In the genomic region with DNA sequence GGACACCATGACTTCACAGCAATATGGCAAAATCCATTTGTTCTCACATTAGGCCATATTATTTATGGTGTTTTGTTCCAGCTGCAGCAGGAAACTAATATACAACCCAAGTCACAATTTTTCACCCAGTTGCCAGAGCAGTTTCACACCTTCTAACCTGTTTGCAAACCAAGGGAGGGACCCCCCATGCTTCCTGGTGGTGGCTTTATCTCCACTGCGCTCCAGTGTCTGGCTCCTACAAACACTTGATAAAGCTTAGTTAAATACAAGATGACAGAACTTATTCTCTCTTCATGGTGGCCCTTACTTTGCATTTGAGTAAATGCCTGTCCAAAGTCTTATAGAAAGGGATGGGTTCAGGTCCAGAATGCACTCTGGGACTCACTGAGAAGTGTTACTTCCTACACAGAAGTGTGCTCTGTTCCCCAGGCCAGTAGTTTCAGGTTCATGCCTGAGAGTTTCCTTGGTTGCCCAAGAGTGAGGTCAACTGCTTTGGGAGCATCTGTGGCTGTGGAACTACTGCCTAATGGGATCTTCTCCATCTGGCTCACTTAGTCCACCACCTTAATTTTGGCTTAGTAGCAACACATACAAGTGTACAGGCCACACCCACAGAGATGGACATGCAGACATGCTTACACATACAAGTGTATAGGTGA, we compare ENCODE assay signal across 19 mouse cellular contexts.
A peak's percentile ranks its signal among the peaks of the same experiment; 100 is the strongest.
DNase-seq lines count a peak whose midpoint lies in the region; ATAC-seq and TF ChIP-seq lines count a peak whose summit lies in the region.
"Had no signal": no experiment of that assay in that cellular context is flagged by ENCODE, and none has a peak within 500 bp of the region (broad histone marks: within the 10 kb centered on the region; RNA-seq: fewer than 3 reads in every experiment).

No protein-coding gene starts in this region.

- no peak overlapping the region for H3K9ac ChIP-seq in heart, postnatal 0 days (replicated peaks; ENCODE audit: low read depth, low read length)
- no peak overlapping the region for H3K9ac ChIP-seq in heart, adult 2 months (ENCODE audit: low read depth, low read length)
- H3K9ac ChIP-seq in hindbrain, postnatal 0 days (replicated peaks; ENCODE audit: low read length): no peak overlapping the region
- H3K9ac ChIP-seq: forebrain, embryonic 12.5 days; hindbrain, embryonic 12.5 days; liver, embryonic 14.5 days had no signal

- H3K27me3 ChIP-seq in heart, postnatal 0 days (ENCODE audit: control insufficient read depth, insufficient read depth, low read length): no peaks in the 10 kb centered on the region
- no peaks in the 10 kb centered on the region for H3K27me3 ChIP-seq in heart, adult 2 months (ENCODE audit: control insufficient read depth, insufficient read depth, low read length)
- no peaks in the 10 kb centered on the region for H3K27me3 ChIP-seq in hindbrain, postnatal 0 days (ENCODE audit: insufficient read depth, low read length)
- H3K27me3 ChIP-seq: forebrain, embryonic 12.5 days; hindbrain, embryonic 12.5 days had no signal

- no peaks in the 10 kb centered on the region for H3K9me3 ChIP-seq in heart, postnatal 0 days (replicated peaks; ENCODE audit: control insufficient read depth, low read length)
- no peaks in the 10 kb centered on the region for H3K9me3 ChIP-seq in hindbrain, postnatal 0 days (ENCODE audit: low read length)
- H3K9me3 ChIP-seq: forebrain, embryonic 12.5 days; hindbrain, embryonic 12.5 days; midbrain, embryonic 10.5 days had no signal

- no peaks in the 10 kb centered on the region for H3K4me1 ChIP-seq in heart, postnatal 0 days (ENCODE audit: control insufficient read depth, insufficient read depth)
- H3K4me1 ChIP-seq in heart, adult 2 months (ENCODE audit: control insufficient read depth, insufficient read depth, low read length): peaks cover 5% of the 10 kb centered on the region
- no peaks in the 10 kb centered on the region for H3K4me1 ChIP-seq in hindbrain, postnatal 0 days (ENCODE audit: insufficient read depth, low read length)
- H3K4me1 ChIP-seq: forebrain, embryonic 12.5 days; hindbrain, embryonic 12.5 days; midbrain, embryonic 10.5 days had no signal

- H3K4me2 ChIP-seq in heart, postnatal 0 days (ENCODE audit: low read depth, low read length): no peak overlapping the region
- no peak overlapping the region for H3K4me2 ChIP-seq in hindbrain, postnatal 0 days (ENCODE audit: low read depth, low read length)
- H3K4me2 ChIP-seq: forebrain, embryonic 12.5 days; hindbrain, embryonic 12.5 days had no signal

- no peak for TF ChIP-seq POLR2A in heart, adult 2 months (IDR thresholded peaks at IDR 0.05; ENCODE audit: insufficient read depth, low read depth, low read length)

- H3K27ac ChIP-seq in heart, postnatal 0 days (ENCODE audit: low read depth): peak overlapping the region; percentile 20
- no peak overlapping the region for H3K27ac ChIP-seq in heart, adult 2 months
- H3K27ac ChIP-seq in hindbrain, postnatal 0 days: no peak overlapping the region
- H3K27ac ChIP-seq: forebrain, embryonic 12.5 days; gastrocnemius, adult 2 months; hindbrain, embryonic 12.5 days; liver, embryonic 14.5 days; midbrain, embryonic 10.5 days had no signal

- H3K4me3 ChIP-seq in heart, postnatal 0 days (ENCODE audit: low read depth, low read length): no peak overlapping the region
- no peak overlapping the region for H3K4me3 ChIP-seq in heart, adult 2 months
- no peak overlapping the region for H3K4me3 ChIP-seq in hindbrain, postnatal 0 days (ENCODE audit: low read length)
- H3K4me3 ChIP-seq: forebrain, embryonic 12.5 days; gastrocnemius, adult 2 months; hindbrain, embryonic 12.5 days; midbrain, embryonic 10.5 days had no signal

- no peaks in the 10 kb centered on the region for H3K79me2 ChIP-seq in heart, adult 2 months (replicated peaks; ENCODE audit: control insufficient read depth, insufficient read depth, low read length)

- 69% methylated on average over 1 of the region's 1 CpGs for WGBS in heart, postnatal 0 days
- 63% methylated on average over 1 of the region's 1 CpGs for WGBS in heart, adult 2 months
- 87% methylated on average over 1 of the region's 1 CpGs for WGBS in hindbrain, postnatal 0 days

- TF ChIP-seq EP300 in heart, postnatal 0 days (IDR thresholded peaks at IDR 0.05; ENCODE audit: low read depth): no peak
- no peak for TF ChIP-seq EP300 in heart, adult 2 months (IDR thresholded peaks at IDR 0.05; ENCODE audit: insufficient read depth, low read depth, low read length)

- no peak for ATAC-seq in heart, postnatal 0 days (ENCODE audit: insufficient read depth, low read depth)
- peak; percentile 71 for ATAC-seq in granulocyte monocyte progenitor cell, adult 5-6 weeks (replicated peaks; ENCODE audit: poor library complexity, severe bottlenecking)
- ATAC-seq in megakaryocyte progenitor cell, adult 5-6 weeks (replicated peaks; ENCODE audit: poor library complexity): peak; percentile 54
- no peak for ATAC-seq in hindbrain, postnatal 0 days

- no peak for DNase-seq in heart, postnatal 0 days (ENCODE audit: low spot score)
- no peak for DNase-seq in heart, adult 2 months
- DNase-seq in MEL-GATA-1-ER (ENCODE audit: extremely low read depth, low read depth): peak; percentile 13
- DNase-seq in hindbrain, postnatal 0 days (ENCODE audit: low spot score): no peak
- DNase-seq in lung, postnatal 25 days (ENCODE audit: low spot score): no peak
- DNase-seq in adrenal gland, adult 18-20 months (ENCODE audit: low spot score in 2 of 2): no peak
- DNase-seq: adrenal gland, adult 2 months; cerebellum, adult 2 months; gastrocnemius, adult 2 months; heart, adult 18-20 months; heart, postnatal 10 days; kidney, postnatal 14 days; right cerebral cortex, postnatal 25 days had no signal

- intact Hi-C loops in heart, adult 2 months (cut with DNase I): no loop called here

- no peak for TF ChIP-seq CTCF in heart, postnatal 0 days (IDR thresholded peaks at IDR 0.05; ENCODE audit: low read depth)
- no peak for TF ChIP-seq CTCF in heart, adult 2 months (IDR thresholded peaks at IDR 0.05)
- no peak for TF ChIP-seq CTCF in hindbrain, postnatal 0 days (IDR thresholded peaks at IDR 0.05; ENCODE audit: low read depth)

- H3K36me3 ChIP-seq in heart, postnatal 0 days (replicated peaks; ENCODE audit: control insufficient read depth, insufficient read depth, low read length): no peaks in the 10 kb centered on the region
- no peaks in the 10 kb centered on the region for H3K36me3 ChIP-seq in heart, adult 2 months (ENCODE audit: control insufficient read depth, insufficient read depth, low read length)
- no peaks in the 10 kb centered on the region for H3K36me3 ChIP-seq in hindbrain, postnatal 0 days (ENCODE audit: insufficient read depth, low read length)
- H3K36me3 ChIP-seq: forebrain, embryonic 12.5 days; hindbrain, embryonic 12.5 days; midbrain, embryonic 10.5 days had no signal

Comparison
In these comparisons a context has a peak if more than half of its experiments do, and no peak if none do; other contexts are left out.
1. ATAC-seq: peak in granulocyte monocyte progenitor cell, adult 5-6 weeks (single experiment) and megakaryocyte progenitor cell, adult 5-6 weeks (single experiment); none in heart, postnatal 0 days (single experiment) and hindbrain, postnatal 0 days (single experiment).